Mouse (Mus musculus) limb, embryonic 11.5 days (tissue): Measurements from ENCODE around the gene Drd1. TPM values are rescaled to one million over a fixed set of nuclear protein-coding genes. Genes with fewer than 3 reads are reported as not detected.

Source experiments
- ATAC-seq: fragments of 200-750 bp; cut with Nextera tagmentation; 2 replicates; pipeline ENCODE4 v1.8.0; 2017; ENCODE audit warnings: low read depth; ENCODE audit not compliant: insufficient number of reproducible peaks, low FRiP score, low TSS enrichment
- DNase-seq: peaks from one replicate; pipeline ENCODE4 v3.0.0-alpha.2; 2015; ENCODE audit warnings: low spot score
- H3K27ac ChIP-seq: fragments of 300-500 bp; sonication (generic); replicated peaks from 2 replicates; pipeline ENCODE4 v1.5.1; 2014; ENCODE audit warnings: low read depth, mild to moderate bottlenecking, low read length
- H3K27me3 ChIP-seq: fragments of 300-500 bp; sonication (generic); 2 replicates; pipeline ENCODE4 v1.6.1; 2014; ENCODE audit warnings: mild to moderate bottlenecking, low read length, mixed read lengths; ENCODE audit not compliant: control insufficient read depth, insufficient read depth
- H3K36me3 ChIP-seq: fragments of 300-500 bp; sonication (generic); 2 replicates; pipeline ENCODE4 v1.6.1; 2014; ENCODE audit warnings: mild to moderate bottlenecking, low read length, moderate library complexity, mixed read lengths; ENCODE audit not compliant: control insufficient read depth, insufficient read depth
- H3K4me1 ChIP-seq: fragments of 300-500 bp; sonication (generic); 2 replicates; pipeline ENCODE4 v1.6.1; 2014; ENCODE audit warnings: low read length, mixed read lengths; ENCODE audit not compliant: control insufficient read depth, insufficient read depth
- H3K4me2 ChIP-seq: fragments of 300-500 bp; sonication (generic); 2 replicates; pipeline ENCODE4 v1.6.1; 2014; ENCODE audit warnings: low read depth, mild to moderate bottlenecking, moderate library complexity; ENCODE audit not compliant: severe bottlenecking
- H3K4me3 ChIP-seq: fragments of 300-500 bp; sonication (generic); 2 replicates; pipeline ENCODE4 v1.5.1; 2014; ENCODE audit warnings: low read depth, low read length
- H3K9ac ChIP-seq: fragments of 300-500 bp; sonication (generic); 2 replicates; pipeline ENCODE4 v1.6.1; 2014; ENCODE audit warnings: mild to moderate bottlenecking, low read length
- H3K9me3 ChIP-seq: fragments of 300-500 bp; sonication (generic); 2 replicates; pipeline ENCODE4 v1.6.1; 2016; ENCODE audit warnings: low read length; ENCODE audit not compliant: control insufficient read depth
- WGBS: fragments of 180-500 bp; shearing (Covaris S2); extraction: QIAGEN DNeasy Blood & Tissue Kit; methylation state at CpG from one replicate; pipeline ENCODE4 v1.1.7; 2014; 5-methylcytosine and 5-hydroxymethylcytosine counted together
- polyA plus RNA-seq: library from polyadenylated mRNA; unstranded; fragments of >200 nt; fragmentation: Nextera tagmentation; extraction: Ambion mirVana; gene quantifications from 2 replicates; pipeline ENCODE4 v1.2.1, GENCODE M21; 2014

Gene Drd1
- polyA plus RNA-seq = 0.06 TPM in 1 of 2 replicates, not detected in the other

DNA sequence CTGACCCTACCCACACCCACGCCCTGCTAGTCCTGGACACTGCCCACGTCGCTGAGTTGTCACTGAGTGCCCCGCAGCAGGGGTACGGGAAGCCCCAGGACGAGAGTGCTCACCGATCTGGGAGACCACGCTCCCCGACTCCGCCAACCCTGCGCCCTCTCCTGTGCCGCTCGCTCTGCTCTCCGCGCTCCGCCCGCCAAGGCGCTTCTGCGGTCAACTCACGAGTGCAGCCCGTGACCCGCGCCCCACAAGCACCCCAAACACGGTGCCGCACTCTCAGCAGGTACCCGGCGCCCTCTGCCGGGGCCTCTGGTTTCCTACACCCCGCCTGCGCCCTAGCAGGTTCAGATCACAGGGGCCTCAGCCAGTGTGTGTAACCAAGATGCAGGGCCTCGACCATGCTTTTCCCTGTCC is at the start of gene Drd1:
Gene Drd1 (minus strand): TSS at position 258 of the 414 bp plus-strand sequence.
- H3K27me3 ChIP-seq = peaks cover 33% of the 10 kb centered on the region
- ATAC-seq = peak; percentile 21; the same call in 1 of the 2 replicates
- WGBS = under 1% methylated on average over 31 of the region's 31 CpGs
- H3K27ac ChIP-seq = no peak within 1 kb of the TSS
- peak within 1 kb of the TSS; percentile 36 for H3K4me3 ChIP-seq
- peak within 1 kb of the TSS; percentile 88 for H3K4me2 ChIP-seq
- peaks cover 10% of the 10 kb centered on the region for H3K4me1 ChIP-seq
- peak; percentile 85 for DNase-seq
- peak within 1 kb of the TSS; percentile 28; the same call in 1 of the 2 replicates for H3K9ac ChIP-seq
- H3K9me3 ChIP-seq = no peaks in the 10 kb centered on the region
- H3K36me3 ChIP-seq = no peaks in the 10 kb centered on the region

DNA sequence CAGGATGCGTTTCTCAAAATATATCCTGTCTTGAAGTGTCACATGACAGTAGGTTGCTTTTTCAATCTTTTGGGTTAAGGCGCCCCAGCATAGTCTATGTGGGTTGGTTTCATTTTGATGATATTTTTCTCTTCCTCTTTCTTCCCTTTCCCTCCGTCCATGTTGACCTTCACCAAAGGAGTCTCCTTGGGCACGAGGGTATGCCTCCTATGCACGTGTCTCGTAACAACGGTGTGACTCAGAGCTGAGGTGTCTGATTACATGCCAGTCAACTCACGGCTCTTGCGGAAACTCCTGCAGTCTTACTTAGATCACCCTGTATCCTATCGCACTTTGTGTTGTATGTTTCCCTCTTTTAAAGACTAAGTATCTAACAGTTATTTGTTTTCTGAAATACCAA is 48.4 kb upstream of the Drd1 start:
- H3K27ac ChIP-seq = no peak overlapping the region
- H3K4me2 ChIP-seq = no peak overlapping the region
- WGBS = 80% methylated on average over 10 of the region's 10 CpGs
- H3K36me3 ChIP-seq = peaks cover 2% of the 10 kb centered on the region; the same call in 1 of the 2 replicates
- no peak overlapping the region for H3K9ac ChIP-seq
- no peaks in the 10 kb centered on the region for H3K27me3 ChIP-seq
- no peak overlapping the region for H3K4me3 ChIP-seq
- H3K9me3 ChIP-seq = no peaks in the 10 kb centered on the region
- DNase-seq (no peak), ATAC-seq (no peak)
- no peaks in the 10 kb centered on the region for H3K4me1 ChIP-seq

GRCm38 (mm10) chr13:54103271-54103670 is 47.8 kb upstream of the Drd1 start:
- H3K36me3 ChIP-seq = peaks cover 2% of the 10 kb centered on the region; the same call in 1 of the 2 replicates
- ATAC-seq (no peak), DNase-seq (no peak)
- no peaks in the 10 kb centered on the region for H3K4me1 ChIP-seq
- H3K27ac ChIP-seq = no peak overlapping the region
- WGBS = 89% methylated on average over 3 of the region's 3 CpGs
- H3K4me3 ChIP-seq = no peak overlapping the region
- no peak overlapping the region for H3K9ac ChIP-seq
- H3K27me3 ChIP-seq = no peaks in the 10 kb centered on the region
- H3K9me3 ChIP-seq = no peaks in the 10 kb centered on the region
- H3K4me2 ChIP-seq = no peak overlapping the region

DNA sequence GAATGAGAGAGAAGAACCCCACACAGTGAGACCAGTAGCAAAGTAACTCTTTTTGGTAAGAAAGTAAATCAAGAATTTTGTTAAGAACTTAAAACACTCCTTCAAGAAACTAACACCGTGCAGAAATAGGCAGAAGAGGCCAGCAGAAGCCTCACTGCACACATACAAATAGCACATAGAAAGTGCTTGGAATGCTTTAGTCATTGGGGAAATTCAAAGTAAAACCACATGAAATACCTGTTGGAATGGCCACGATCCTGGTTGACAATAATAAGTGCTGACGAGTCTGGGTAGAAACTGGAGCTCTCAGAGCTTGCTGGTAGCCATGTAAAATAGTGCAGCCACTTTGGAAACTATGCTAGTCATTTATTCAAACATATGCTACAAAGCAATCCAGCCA is 46.6 kb upstream of the Drd1 start:
- DNase-seq = no peak
- WGBS = 86% methylated on average over 3 of the region's 3 CpGs
- Histone ChIP-seq H3K4me2 (no peak overlapping the region), H3K36me3 (no peaks in the 10 kb centered on the region), H3K9ac (no peak overlapping the region), H3K27ac (no peak overlapping the region), H3K4me1 (no peaks in the 10 kb centered on the region), H3K27me3 (no peaks in the 10 kb centered on the region), H3K4me3 (no peak overlapping the region), H3K9me3 (no peaks in the 10 kb centered on the region)
- no peak for ATAC-seq

DNA sequence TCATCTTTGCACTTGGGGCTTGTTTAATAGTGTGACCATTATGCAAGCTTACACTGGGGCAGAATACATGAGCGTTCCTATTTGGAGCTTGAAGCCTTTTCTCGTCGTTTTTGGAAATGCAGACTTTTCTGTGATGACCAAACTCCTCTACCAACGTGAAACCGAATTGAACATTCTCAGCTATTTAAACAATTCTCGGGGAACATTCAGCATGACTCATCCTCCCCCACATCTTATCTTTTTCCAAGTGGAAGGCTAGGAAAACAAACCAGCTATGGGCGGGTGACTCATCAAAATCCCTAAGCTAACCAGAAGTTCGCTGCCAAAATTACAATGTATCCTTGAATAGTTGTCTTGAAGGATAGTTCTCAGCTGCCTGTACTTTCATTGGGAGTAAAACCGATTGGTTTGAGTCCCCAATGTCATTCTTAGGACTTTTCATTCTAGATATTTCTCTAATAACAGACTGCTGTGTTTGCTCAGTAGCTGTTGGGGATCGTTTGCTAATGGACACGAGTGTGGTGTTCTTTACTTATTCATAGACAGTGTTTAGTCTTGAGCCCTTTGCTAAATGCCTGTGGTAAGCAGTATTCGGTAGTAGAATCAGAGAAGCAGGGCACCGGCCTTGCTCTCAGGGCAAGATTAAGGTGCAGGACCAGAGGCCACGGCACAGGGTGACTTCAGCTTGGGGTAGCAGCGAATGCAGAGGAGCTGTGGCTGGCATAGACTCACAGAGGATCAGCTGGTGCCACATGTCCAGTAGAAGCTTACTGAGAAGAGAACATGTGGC is 45.7 kb upstream of the Drd1 start:
- 93% methylated on average over 15 of the region's 15 CpGs for WGBS
- DNase-seq (no peak), ATAC-seq (no peak)
- Histone ChIP-seq H3K36me3 (no peaks in the 10 kb centered on the region), H3K9me3 (no peaks in the 10 kb centered on the region), H3K9ac (no peak overlapping the region), H3K4me2 (no peak overlapping the region), H3K4me1 (no peaks in the 10 kb centered on the region), H3K27me3 (no peaks in the 10 kb centered on the region), H3K27ac (no peak overlapping the region), H3K4me3 (no peak overlapping the region)

DNA sequence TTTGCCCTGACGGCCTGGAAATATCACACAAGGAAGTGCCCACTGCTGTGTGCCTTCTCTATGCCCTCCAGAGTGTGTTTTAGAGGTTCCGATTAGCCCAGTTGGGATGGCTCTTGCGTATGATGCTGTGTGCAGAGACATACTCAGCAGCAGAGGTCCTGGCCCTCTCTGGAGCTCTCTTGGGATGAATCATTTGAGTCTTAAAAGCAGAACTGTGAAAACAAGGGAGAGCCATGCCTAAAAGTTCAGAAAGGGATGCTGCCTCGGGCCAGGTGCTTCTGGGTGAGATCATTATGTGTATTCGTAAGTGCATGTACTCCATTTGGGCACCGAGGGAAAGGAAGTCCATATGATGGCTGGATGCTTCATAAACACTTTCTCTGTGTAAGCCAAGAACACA is 42.3 kb upstream of the Drd1 start:
- Histone ChIP-seq H3K4me1 (no peaks in the 10 kb centered on the region), H3K4me3 (no peak overlapping the region), H3K4me2 (no peak overlapping the region), H3K36me3 (no peaks in the 10 kb centered on the region), H3K9ac (no peak overlapping the region), H3K27me3 (no peaks in the 10 kb centered on the region), H3K27ac (no peak overlapping the region), H3K9me3 (no peaks in the 10 kb centered on the region)
- ATAC-seq (no peak), DNase-seq (no peak)
- 89% methylated on average over 6 of the region's 6 CpGs for whole genome bisulfite sequencing

GRCm38 (mm10) chr13:54097227-54097626 is 41.7 kb upstream of the Drd1 start:
- no peaks in the 10 kb centered on the region for H3K27me3 ChIP-seq
- DNase-seq = no peak
- ATAC-seq = no peak

DNA sequence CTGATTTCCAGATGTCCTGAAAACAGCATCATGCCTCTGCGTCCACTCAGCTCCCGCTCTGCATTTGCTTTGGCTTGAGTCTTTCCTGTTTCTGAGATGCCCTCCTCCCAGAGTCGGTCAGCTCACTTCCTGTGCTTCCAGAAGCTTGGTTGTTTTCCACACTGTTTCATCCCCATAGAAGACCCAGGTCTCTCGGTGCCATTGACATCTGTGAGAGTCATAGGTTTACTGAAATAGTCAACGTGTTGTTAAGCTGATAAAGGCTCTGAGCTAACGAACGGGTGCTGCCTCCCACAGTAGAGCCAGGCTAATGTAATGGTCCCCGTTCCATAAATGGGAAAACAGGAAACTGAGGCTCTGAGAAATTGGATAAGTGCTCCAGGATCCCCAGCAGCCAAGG is 40.2 kb upstream of the Drd1 start:
- no peaks in the 10 kb centered on the region for H3K4me1 ChIP-seq
- ATAC-seq (no peak), DNase-seq (no peak)
- WGBS = 86% methylated on average over 8 of the region's 8 CpGs
- H3K27ac ChIP-seq = no peak overlapping the region
- no peaks in the 10 kb centered on the region for H3K9me3 ChIP-seq
- H3K4me3 ChIP-seq = no peak overlapping the region
- no peak overlapping the region for H3K4me2 ChIP-seq
- H3K9ac ChIP-seq = no peak overlapping the region
- no peaks in the 10 kb centered on the region for H3K27me3 ChIP-seq
- peaks cover 6% of the 10 kb centered on the region for H3K36me3 ChIP-seq

More at GRCm38 (mm10) chr13:54097227-54097626, 41.7 kb upstream of the Drd1 start:
- H3K27ac ChIP-seq = no peak overlapping the region
- H3K9ac ChIP-seq = no peak overlapping the region
- H3K4me3 ChIP-seq = no peak overlapping the region
- no peaks in the 10 kb centered on the region for H3K9me3 ChIP-seq
- no peaks in the 10 kb centered on the region for H3K36me3 ChIP-seq
- no peak overlapping the region for H3K4me2 ChIP-seq
- WGBS = 92% methylated on average over 4 of the region's 4 CpGs
- no peaks in the 10 kb centered on the region for H3K4me1 ChIP-seq
